Comparison of ENCODE assay signal across 9 mouse cellular contexts in the genomic region with DNA sequence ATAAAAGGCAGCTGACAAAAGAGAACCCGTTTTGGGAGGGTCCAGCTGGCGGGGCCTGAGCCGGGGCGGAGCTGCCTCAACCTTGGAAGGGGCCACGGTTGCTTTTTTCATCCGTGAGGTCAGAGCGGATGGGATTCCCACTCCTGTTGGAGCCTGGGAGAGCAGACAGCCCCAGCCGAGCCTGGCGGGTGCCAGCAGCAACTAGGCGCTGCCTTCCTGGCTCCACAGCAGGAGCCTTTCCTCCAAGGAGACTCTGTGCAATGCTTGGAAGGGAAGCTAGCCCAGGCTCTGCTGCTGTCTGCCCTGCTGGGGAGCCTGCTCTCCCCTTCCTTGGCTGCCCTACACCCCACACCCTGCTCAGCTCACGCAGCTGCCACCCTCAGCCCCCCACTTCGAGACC.
DNase-seq lines count a peak whose midpoint lies in the region; ATAC-seq lines count a peak whose summit lies in the region.
"Had no signal": no experiment of that assay in that cellular context is flagged by ENCODE, and none has a peak within 500 bp of the region (broad histone marks: within the 10 kb centered on the region; RNA-seq: fewer than 3 reads in every experiment).

No protein-coding gene starts in this region.

- H3K4me1 ChIP-seq in forebrain, embryonic 15.5 days = peaks cover 18% of the 10 kb centered on the region
- H3K4me1 ChIP-seq in neural tube, embryonic 11.5 days (ENCODE audit: control insufficient read depth, insufficient read depth, low read length) = peaks cover 9% of the 10 kb centered on the region; the same call in 1 of the 2 replicates
- H3K4me1 ChIP-seq: liver, embryonic 15.5 days had no signal

- no peaks in the 10 kb centered on the region for H3K9me3 ChIP-seq in forebrain, embryonic 15.5 days
- no peaks in the 10 kb centered on the region for H3K9me3 ChIP-seq in neural tube, embryonic 11.5 days (ENCODE audit: control insufficient read depth, low read length)
- H3K9me3 ChIP-seq: liver, embryonic 15.5 days had no signal

- peak overlapping the region; percentile 33 for H3K4me2 ChIP-seq in forebrain, embryonic 15.5 days (replicated peaks)
- peak overlapping the region; percentile 29; the same call in 1 of the 2 replicates for H3K4me2 ChIP-seq in neural tube, embryonic 11.5 days (ENCODE audit: low read depth)
- H3K4me2 ChIP-seq: liver, embryonic 15.5 days had no signal

- 17% methylated on average over 12 of the region's 12 CpGs for WGBS in forebrain, embryonic 15.5 days
- 14% methylated on average over 12 of the region's 12 CpGs for WGBS in neural tube, embryonic 11.5 days

- no peak overlapping the region for H3K4me3 ChIP-seq in forebrain, embryonic 15.5 days
- H3K4me3 ChIP-seq in neural tube, embryonic 11.5 days (ENCODE audit: low read depth, low read length) = no peak overlapping the region
- H3K4me3 ChIP-seq: liver, embryonic 15.5 days had no signal

- H3K36me3 ChIP-seq in forebrain, embryonic 15.5 days = no peaks in the 10 kb centered on the region
- H3K36me3 ChIP-seq in neural tube, embryonic 11.5 days (ENCODE audit: control insufficient read depth, insufficient read depth, low read length) = no peaks in the 10 kb centered on the region
- H3K36me3 ChIP-seq: liver, embryonic 15.5 days had no signal

- H3K27me3 ChIP-seq in forebrain, embryonic 15.5 days = no peaks in the 10 kb centered on the region
- H3K27me3 ChIP-seq in neural tube, embryonic 11.5 days (ENCODE audit: control insufficient read depth, insufficient read depth, low read length) = no peaks in the 10 kb centered on the region
- H3K27me3 ChIP-seq: liver, embryonic 15.5 days had no signal

- peak; percentile 76 for ATAC-seq in forebrain, embryonic 15.5 days (replicated peaks)
- 0 out of 2 replicates have a peak, but pooled peaks have one; percentile 31 for ATAC-seq in neural tube, embryonic 11.5 days (ENCODE audit: insufficient read depth, low FRiP score, low TSS enrichment)

- intact Hi-C loops in heart, postnatal 10 days (cut with DNase I) = no loop called here
- intact Hi-C loops in left cerebral cortex, postnatal 10 days (cut with DNase I) = no loop called here

- peak; percentile 81 for DNase-seq in 3T3-L1 (ENCODE audit: low read depth, low spot score)
- peak; percentile 88 for DNase-seq in NIH3T3 (ENCODE audit: low read depth)
- DNase-seq in heart, postnatal 10 days = peak; percentile 69 to 72
- peak; percentile 16 to 75 for DNase-seq in left cerebral cortex, postnatal 10 days (ENCODE audit: extremely low spot score in 1 of 2, low spot score in 2 of 2)
- peak; percentile 16 for DNase-seq in neural tube, embryonic 11.5 days (ENCODE audit: low spot score)
- DNase-seq in MN1 (ENCODE audit: low spot score) = no peak
- no peak for DNase-seq in spleen, postnatal 36 days (ENCODE audit: low spot score in 2 of 2)

- no peak overlapping the region; the same call in 1 of the 2 replicates for H3K9ac ChIP-seq in forebrain, embryonic 15.5 days (replicated peaks)
- H3K9ac ChIP-seq in neural tube, embryonic 11.5 days (ENCODE audit: low read length) = peak overlapping the region; percentile 28; the same call in 1 of the 2 replicates
- H3K9ac ChIP-seq: liver, embryonic 15.5 days had no signal

- no peak overlapping the region for H3K27ac ChIP-seq in forebrain, embryonic 15.5 days (replicated peaks)
- no peak overlapping the region for H3K27ac ChIP-seq in neural tube, embryonic 11.5 days (ENCODE audit: low read depth, low read length)
- H3K27ac ChIP-seq: liver, embryonic 15.5 days had no signal

Comparison
In these comparisons a context has a peak if more than half of its experiments do, and no peak if none do; other contexts are left out.
1. DNase-seq: peak in 3T3-L1 (single experiment), NIH3T3 (single experiment), heart, postnatal 10 days (2 of 2), left cerebral cortex, postnatal 10 days (2 of 2) and neural tube, embryonic 11.5 days (single experiment); none in MN1 (single experiment) and spleen, postnatal 36 days (0 of 2).